Mouse (Mus musculus): Measurements from ENCODE around the gene 1700029P11Rik. TPM values are rescaled to one million over a fixed set of nuclear protein-coding genes. Genes with fewer than 3 reads are reported as not detected.

1700029P11Rik gene
- total RNA-seq (2021) = not detected
- long read RNA-seq, experiment 1 = 0 reads
- long read RNA-seq, experiment 2 = 0 reads

GRCm38 (mm10) chr15:81980321-81980720, at the start of gene 1700029P11Rik:
Gene 1700029P11Rik (plus strand): TSS chr15:81980540.
- no peak for DNase-seq

- DNase-seq = no peak
These were observed 47.3 kb upstream of the 1700029P11Rik start for GRCm38 (mm10) chr15:81932951-81933470.

GRCm38 (mm10) chr15:81933986-81934385, 46.4 kb upstream of the 1700029P11Rik start:
- no peak for DNase-seq

- DNase-seq = no peak
These were observed 44.3 kb upstream of the 1700029P11Rik start for GRCm38 (mm10) chr15:81935869-81936637.

- DNase-seq = peak; percentile 75
These were observed 43.7 kb upstream of the 1700029P11Rik start, which contains the start of gene Csdc2 for GRCm38 (mm10) chr15:81936679-81937078. Gene Csdc2 (plus strand): TSS chr15:81936759.

- peak; percentile 72 for DNase-seq
These were observed 43.0 kb upstream of the 1700029P11Rik start for GRCm38 (mm10) chr15:81937098-81937972.

GRCm38 (mm10) chr15:81938246-81938645, 42.1 kb upstream of the 1700029P11Rik start:
- peak; percentile 70 for DNase-seq

GRCm38 (mm10) chr15:81939157-81939715, 41.1 kb upstream of the 1700029P11Rik start:
- DNase-seq = no peak

- DNase-seq = no peak
These were observed 40.6 kb upstream of the 1700029P11Rik start for GRCm38 (mm10) chr15:81939774-81940173.

GRCm38 (mm10) chr15:81940219-81940618, 40.1 kb upstream of the 1700029P11Rik start:
- DNase-seq = no peak

- no peak for DNase-seq
These were observed 39.3 kb upstream of the 1700029P11Rik start for GRCm38 (mm10) chr15:81941010-81941409.

GRCm38 (mm10) chr15:81943176-81943749, 37.1 kb upstream of the 1700029P11Rik start:
- no peak for DNase-seq

- no peak for DNase-seq
These were observed 31.3 kb upstream of the 1700029P11Rik start for GRCm38 (mm10) chr15:81949076-81949475.

GRCm38 (mm10) chr15:81949476-81950131, 30.7 kb upstream of the 1700029P11Rik start:
- no peak for DNase-seq

- DNase-seq = no peak
These were observed 29.6 kb upstream of the 1700029P11Rik start for GRCm38 (mm10) chr15:81950716-81951115.

GRCm38 (mm10) chr15:81951159-81951558, 29.2 kb upstream of the 1700029P11Rik start:
- DNase-seq = no peak

- DNase-seq = no peak
These were observed 28.0 kb upstream of the 1700029P11Rik start for GRCm38 (mm10) chr15:81952310-81952709.

- DNase-seq = no peak
These were observed 26.2 kb upstream of the 1700029P11Rik start for GRCm38 (mm10) chr15:81954151-81954583.

- DNase-seq = no peak
These were observed 25.6 kb upstream of the 1700029P11Rik start for GRCm38 (mm10) chr15:81954716-81955115.

- no peak for DNase-seq
These were observed 24.9 kb upstream of the 1700029P11Rik start for GRCm38 (mm10) chr15:81955414-81955813.

GRCm38 (mm10) chr15:81956457-81956856, 23.9 kb upstream of the 1700029P11Rik start:
- DNase-seq = peak; percentile 74
